Mouse (Mus musculus): ENCODE results near the gene Psmb3. TPM values are rescaled to one million over a fixed set of nuclear protein-coding genes. Genes with fewer than 3 reads are reported as not detected.

Psmb3 gene
- total and polyA plus RNA-seq, 3 experiments = 648 to 914 TPM; not detected in 1

- no peak overlapping the region for H3K27ac ChIP-seq (ENCODE audit: control insufficient read depth, low read depth, low read length)
- H3K9ac ChIP-seq (ENCODE audit: control insufficient read depth, low read depth, low read length, poor library complexity, severe bottlenecking) = no peak overlapping the region
- peaks cover 8 to 12% of the 10 kb centered on the region in 2 experiments for H3K4me1 ChIP-seq (ENCODE audit: control insufficient read depth in 1 of 2, insufficient read depth in 2 of 2, low read length in 2 of 2)
- no peaks in the 10 kb centered on the region for H3K27me3 ChIP-seq (ENCODE audit: control insufficient read depth in 1 of 2, insufficient read depth in 2 of 2, low read length in 2 of 2)
- H3K4me3 ChIP-seq (ENCODE audit: control insufficient read depth in 1 of 2, insufficient read depth in 1 of 2, low read depth in 2 of 2, low read length in 2 of 2) = no peak overlapping the region
- no peaks in the 10 kb centered on the region; a peak in 1 of 4 replicates for H3K36me3 ChIP-seq (ENCODE audit: control insufficient read depth in 1 of 2, insufficient read depth in 2 of 2, low read length in 2 of 2)
- H3K9me3 ChIP-seq (replicated peaks; ENCODE audit: insufficient read depth, low read length) = no peaks in the 10 kb centered on the region
- TF ChIP-seq RCOR1 (IDR thresholded peaks at IDR 0.05; ENCODE audit: low read depth, low read length) (peak; percentile 54; the same call in 1 of the 2 replicates), ZKSCAN1 (IDR thresholded peaks at IDR 0.05; ENCODE audit: low read depth, low read length) (no peak)
- no peak for DNase-seq (ENCODE audit: low read depth, low spot score)
- H3K79me2 ChIP-seq (ENCODE audit: control insufficient read depth, insufficient read depth, low read length, poor library complexity) = peaks cover 10% of the 10 kb centered on the region
These were observed 38.4 kb upstream of the Psmb3 start for GRCm38 (mm10) chr11:97664771-97665240.

GRCm38 (mm10) chr11:97665431-97665830 is 37.8 kb upstream of the Psmb3 start:
- no peak overlapping the region for H3K9ac ChIP-seq (ENCODE audit: control insufficient read depth, low read depth, low read length, poor library complexity, severe bottlenecking)
- H3K27ac ChIP-seq (ENCODE audit: control insufficient read depth, low read depth, low read length) = no peak overlapping the region
- H3K9me3 ChIP-seq (replicated peaks; ENCODE audit: insufficient read depth, low read length) = no peaks in the 10 kb centered on the region
- H3K36me3 ChIP-seq (ENCODE audit: control insufficient read depth in 1 of 2, insufficient read depth in 2 of 2, low read length in 2 of 2) = no peaks in the 10 kb centered on the region; a peak in 1 of 4 replicates
- TF ChIP-seq RCOR1 (IDR thresholded peaks at IDR 0.05; ENCODE audit: low read depth, low read length) (no peak), MYB (IDR thresholded peaks at IDR 0.05; ENCODE audit: low read depth, low read length) (no peak), RAD21 (IDR thresholded peaks at IDR 0.05; ENCODE audit: low read depth, low read length) (no peak), ELF1 (IDR thresholded peaks at IDR 0.05; ENCODE audit: low read depth, low read length) (no peak), USF1 (IDR thresholded peaks at IDR 0.05; ENCODE audit: low read depth, low read length) (no peak), EP300 (IDR thresholded peaks at IDR 0.05; ENCODE audit: low read depth in 1 of 2, low read length in 2 of 2) (no peak), TAL1 (IDR thresholded peaks at IDR 0.05; ENCODE audit: low read length) (no peak), JUND (IDR thresholded peaks at IDR 0.05; ENCODE audit: low read depth, low read length) (no peak), MEF2A (IDR thresholded peaks at IDR 0.05; ENCODE audit: extremely low read depth, insufficient replicate concordance, low read depth, low read length, poor library complexity, severe bottlenecking) (no peak), NELFE (IDR thresholded peaks at IDR 0.05; ENCODE audit: low read depth, low read length) (no peak), GABPA (IDR thresholded peaks at IDR 0.05; ENCODE audit: low read depth, low read length) (no peak), MAX (IDR thresholded peaks at IDR 0.05; ENCODE audit: low read length) (no peak), HCFC1 (IDR thresholded peaks at IDR 0.05; ENCODE audit: low read depth, low read length) (no peak), TBP (IDR thresholded peaks at IDR 0.05; ENCODE audit: low read depth, low read length) (no peak), ZC3H11A (IDR thresholded peaks at IDR 0.05; ENCODE audit: low read depth, low read length) (no peak), MXI1 (IDR thresholded peaks at IDR 0.05; ENCODE audit: low read depth, low read length) (no peak), KAT2A (conservative IDR thresholded peaks at IDR 0.05; ENCODE audit: low read depth, low read length) (no peak), NRF1 (IDR thresholded peaks at IDR 0.05; ENCODE audit: insufficient read depth, low read depth, low read length, poor library complexity, severe bottlenecking) (no peak), ZNF384 (IDR thresholded peaks at IDR 0.05; ENCODE audit: low read depth, low read length) (no peak), POLR2AphosphoS5 (IDR thresholded peaks at IDR 0.05; ENCODE audit: borderline replicate concordance, low read depth, low read length) (no peak)
- peaks cover 7% of the 10 kb centered on the region for H3K79me2 ChIP-seq (ENCODE audit: control insufficient read depth, insufficient read depth, low read length, poor library complexity)
- no peak overlapping the region for H3K4me3 ChIP-seq (ENCODE audit: control insufficient read depth in 1 of 2, insufficient read depth in 1 of 2, low read depth in 2 of 2, low read length in 2 of 2)
- no peaks in the 10 kb centered on the region for H3K27me3 ChIP-seq (ENCODE audit: control insufficient read depth in 1 of 2, insufficient read depth in 2 of 2, low read length in 2 of 2)
- DNase-seq (ENCODE audit: low read depth, low spot score) = no peak
- peaks cover 8 to 12% of the 10 kb centered on the region in 2 experiments for H3K4me1 ChIP-seq (ENCODE audit: control insufficient read depth in 1 of 2, insufficient read depth in 2 of 2, low read length in 2 of 2)

Data from MEL (cell line).